Mouse (Mus musculus) G1E (cell line): ENCODE results near the gene Igsf6.

Experiments used
- CTCF ChIP-seq: IDR thresholded peaks from 2 replicates; pipeline ENCODE4 v1.5.1; 2012; ENCODE audit warnings: low read depth, low read length, inconsistent platforms, mixed read lengths
- GATA1 ChIP-seq: IDR thresholded peaks from 2 replicates; pipeline ENCODE4 v1.6.1; 2012; ENCODE audit warnings: borderline replicate concordance, low read length, inconsistent platforms, mixed read lengths
- TAL1 ChIP-seq: conservative IDR thresholded peaks from 2 replicates; pipeline ENCODE4 v1.6.1; 2012; ENCODE audit warnings: low read depth, low read length, inconsistent platforms, mixed read lengths

GRCm38 (mm10) chr7:121053071-121053470, 21.3 kb downstream of the Igsf6 start:
- no peak for TF ChIP-seq CTCF
- TF ChIP-seq GATA1 = no peak
- TF ChIP-seq TAL1 = no peak
